In genomic region chr13:21142421-21142820, GRCm38 (mm10) we compare ENCODE assay signal across 15 mouse cellular contexts. TPM values are rescaled to one million over a fixed set of nuclear protein-coding genes. Genes with fewer than 3 reads are reported as not detected.
DNase-seq lines count a peak whose midpoint lies in the region; ATAC-seq and TF ChIP-seq lines count a peak whose summit lies in the region.
"Had no signal": no experiment of that assay in that cellular context is flagged by ENCODE, and none has a peak within 500 bp of the region (broad histone marks: within the 10 kb centered on the region; RNA-seq: fewer than 3 reads in every experiment).

No protein-coding gene starts in this region.

- no peaks in the 10 kb centered on the region for H3K9me3 ChIP-seq in lung, postnatal 0 days (ENCODE audit: low read length)
- no peaks in the 10 kb centered on the region for H3K9me3 ChIP-seq in G1E (replicated peaks)
- H3K9me3 ChIP-seq in embryonic facial prominence, embryonic 10.5 days: no peaks in the 10 kb centered on the region
- H3K9me3 ChIP-seq in neural tube, embryonic 15.5 days (replicated peaks): no peaks in the 10 kb centered on the region
- H3K9me3 ChIP-seq: limb, embryonic 12.5 days had no signal

- H3K4me3 ChIP-seq in lung, postnatal 0 days (ENCODE audit: low read depth, low read length): no peak overlapping the region
- no peak overlapping the region for H3K4me3 ChIP-seq in lung, adult 2 months (replicated peaks; ENCODE audit: extremely low read depth, low read depth, low read length)
- H3K4me3 ChIP-seq in G1E (ENCODE audit: low read depth, low read length): no peak overlapping the region
- H3K4me3 ChIP-seq in embryonic facial prominence, embryonic 10.5 days: no peak overlapping the region
- H3K4me3 ChIP-seq in neural tube, embryonic 15.5 days (replicated peaks): no peak overlapping the region
- H3K4me3 ChIP-seq: gastrocnemius, adult 2 months; limb, embryonic 12.5 days; myocyte had no signal

- H3K27ac ChIP-seq in lung, postnatal 0 days (ENCODE audit: low read length): no peak overlapping the region
- H3K27ac ChIP-seq in embryonic facial prominence, embryonic 10.5 days (replicated peaks): no peak overlapping the region
- no peak overlapping the region for H3K27ac ChIP-seq in neural tube, embryonic 15.5 days (replicated peaks)
- H3K27ac ChIP-seq: gastrocnemius, adult 2 months; limb, embryonic 12.5 days had no signal

- peak; percentile 8 for DNase-seq in heart, postnatal 4 days
- DNase-seq in heart, adult 9 months (ENCODE audit: low spot score in 2 of 2): no peak
- no peak for DNase-seq in lung, postnatal 0 days (ENCODE audit: low spot score)
- DNase-seq in lung, adult 2 months: no peak
- DNase-seq in G1E (ENCODE audit: low spot score): no peak
- DNase-seq in embryonic facial prominence, embryonic 10.5 days (ENCODE audit: low spot score): peak; percentile 18
- no peak for DNase-seq in right cerebral cortex, postnatal 25 days
- DNase-seq: cerebellum, postnatal 36 days; gastrocnemius, adult 2 months; lung, postnatal 4 days had no signal

- 0 out of 2 replicates have a peak, but pooled peaks cover 4% of the 10 kb centered on the region for H3K27me3 ChIP-seq in lung, postnatal 0 days (replicated peaks; ENCODE audit: insufficient read depth, low read length)
- H3K27me3 ChIP-seq in G1E (ENCODE audit: insufficient read depth, low read length): no peaks in the 10 kb centered on the region
- no peaks in the 10 kb centered on the region; the same call in 1 of the 2 replicates for H3K27me3 ChIP-seq in embryonic facial prominence, embryonic 10.5 days (replicated peaks; ENCODE audit: low read depth, poor library complexity, severe bottlenecking)
- no peaks in the 10 kb centered on the region for H3K27me3 ChIP-seq in neural tube, embryonic 15.5 days (replicated peaks)
- H3K27me3 ChIP-seq: limb, embryonic 12.5 days had no signal

- H3K4me2 ChIP-seq in lung, postnatal 0 days (replicated peaks; ENCODE audit: low read depth, low read length): no peak overlapping the region
- H3K4me2 ChIP-seq in neural tube, embryonic 15.5 days: no peak overlapping the region
- H3K4me2 ChIP-seq: limb, embryonic 12.5 days had no signal

- peak; percentile 44 for TF ChIP-seq CTCF in lung, postnatal 0 days (IDR thresholded peaks at IDR 0.05)
- no peak for TF ChIP-seq CTCF in lung, adult 2 months (IDR thresholded peaks at IDR 0.05; ENCODE audit: insufficient read depth, low read length)
- peak; percentile 9; the same call in 1 of the 2 replicates for TF ChIP-seq CTCF in G1E (IDR thresholded peaks at IDR 0.05; ENCODE audit: low read depth, low read length)

- no peak for TF ChIP-seq POLR2A in lung, adult 2 months (IDR thresholded peaks at IDR 0.05; ENCODE audit: borderline replicate concordance, extremely low read depth, low read depth, low read length)

- TF ChIP-seq EP300 in lung, postnatal 0 days (IDR thresholded peaks at IDR 0.05): no peak

- 35% methylated on average over 8 of the region's 8 CpGs for WGBS in lung, postnatal 0 days
- 34% methylated on average over 8 of the region's 8 CpGs for WGBS in lung, adult 2 months
- 53% methylated on average over 8 of the region's 8 CpGs for WGBS in embryonic facial prominence, embryonic 10.5 days
- 47% methylated on average over 8 of the region's 8 CpGs for WGBS in neural tube, embryonic 15.5 days

- H3K9ac ChIP-seq in lung, postnatal 0 days (replicated peaks; ENCODE audit: low read depth): no peak overlapping the region
- H3K9ac ChIP-seq in neural tube, embryonic 15.5 days (replicated peaks): no peak overlapping the region
- H3K9ac ChIP-seq: limb, embryonic 12.5 days had no signal

- H3K4me1 ChIP-seq in lung, postnatal 0 days (ENCODE audit: insufficient read depth, low read depth, low read length): no peaks in the 10 kb centered on the region
- H3K4me1 ChIP-seq in lung, adult 2 months (ENCODE audit: control insufficient read depth, insufficient read depth, low read length): no peaks in the 10 kb centered on the region
- peaks cover 6% of the 10 kb centered on the region; the same call in 1 of the 2 replicates for H3K4me1 ChIP-seq in G1E (ENCODE audit: insufficient read depth, low read depth, low read length)
- no peaks in the 10 kb centered on the region for H3K4me1 ChIP-seq in embryonic facial prominence, embryonic 10.5 days
- H3K4me1 ChIP-seq in neural tube, embryonic 15.5 days: no peaks in the 10 kb centered on the region
- H3K4me1 ChIP-seq: limb, embryonic 12.5 days had no signal

- no peak for ATAC-seq in lung, postnatal 0 days
- no peak for ATAC-seq in G1E (ENCODE audit: extremely low read depth, insufficient number of reproducible peaks, low FRiP score, poor library complexity, severe bottlenecking)
- no peak for ATAC-seq in neural tube, embryonic 15.5 days (ENCODE audit: low FRiP score)

- H3K36me3 ChIP-seq in lung, postnatal 0 days (ENCODE audit: insufficient read depth, low read length): no peaks in the 10 kb centered on the region
- H3K36me3 ChIP-seq in G1E (replicated peaks): no peaks in the 10 kb centered on the region
- H3K36me3 ChIP-seq in embryonic facial prominence, embryonic 10.5 days (replicated peaks): no peaks in the 10 kb centered on the region
- no peaks in the 10 kb centered on the region for H3K36me3 ChIP-seq in neural tube, embryonic 15.5 days
- H3K36me3 ChIP-seq: limb, embryonic 12.5 days had no signal

RNA-seq across cellular contexts. Expression of gene Olfr1368, which starts 3.2 kb away (rescaled TPM):
- not detected for total RNA-seq in heart, postnatal 4 days (2021)
- polyA plus RNA-seq in lung, postnatal 0 days (2015; fragmentation: Nextera tagmentation; extraction: Ambion mirVana): not detected in 2 replicates
- not detected in 2 replicates for polyA plus RNA-seq in lung, adult 2 months (2012; rRNA removed)
- not detected in 2 replicates for total RNA-seq in G1E (2014; fragmentation: Nextera tagmentation)
- 0.11 TPM in 1 of 2 replicates, not detected in the other for total RNA-seq in G1E (2017)
- not detected in 2 replicates for polyA plus RNA-seq in G1E (2012)
- not detected in 2 replicates for polyA plus RNA-seq in embryonic facial prominence, embryonic 10.5 days (2016; fragmentation: Nextera tagmentation; extraction: Ambion mirVana)
- polyA plus RNA-seq in neural tube, embryonic 15.5 days (2015; fragmentation: Nextera tagmentation; extraction: Ambion mirVana): not detected in 2 replicates
- total RNA-seq: gastrocnemius, adult 2 months had no signal
- polyA plus RNA-seq: heart, embryonic 16.5 days; limb, embryonic 12.5 days; myocyte; stomach, embryonic 16.5 days had no signal

RNA-seq across cellular contexts. Expression of gene Olfr263, which starts 13.0 kb away (rescaled TPM):
- total RNA-seq in heart, postnatal 4 days (2021): not detected
- polyA plus RNA-seq in lung, postnatal 0 days (2015; fragmentation: Nextera tagmentation; extraction: Ambion mirVana): not detected in 2 replicates
- not detected in 2 replicates for polyA plus RNA-seq in lung, adult 2 months (2012; rRNA removed)
- total RNA-seq in G1E (2014; fragmentation: Nextera tagmentation) (not detected in 2 replicates), G1E (2017) (0.11 TPM in 1 of 2 replicates, not detected in the other)
- not detected in 2 replicates for polyA plus RNA-seq in G1E (2012)
- polyA plus RNA-seq in embryonic facial prominence, embryonic 10.5 days (2016; fragmentation: Nextera tagmentation; extraction: Ambion mirVana): not detected in 2 replicates
- not detected in 2 replicates for polyA plus RNA-seq in neural tube, embryonic 15.5 days (2015; fragmentation: Nextera tagmentation; extraction: Ambion mirVana)
- total RNA-seq: gastrocnemius, adult 2 months had no signal
- polyA plus RNA-seq: heart, embryonic 16.5 days; limb, embryonic 12.5 days; myocyte; stomach, embryonic 16.5 days had no signal

RNA-seq across cellular contexts. Expression of gene Olfr1369-ps1, which starts 31.1 kb away (rescaled TPM):
- total RNA-seq in heart, postnatal 4 days (2021): not detected
- polyA plus RNA-seq in lung, postnatal 0 days (2015; fragmentation: Nextera tagmentation; extraction: Ambion mirVana): not detected in 2 replicates
- polyA plus RNA-seq in lung, adult 2 months (2012; rRNA removed): not detected in 2 replicates
- total RNA-seq in G1E (2014; fragmentation: Nextera tagmentation): 0.23 TPM in 1 of 2 replicates, not detected in the other
- 0.06 TPM in 1 of 2 replicates, not detected in the other for total RNA-seq in G1E (2017)
- not detected in 2 replicates for polyA plus RNA-seq in G1E (2012)
- 0.04 and 0.09 TPM in 2 replicates for polyA plus RNA-seq in embryonic facial prominence, embryonic 10.5 days (2016; fragmentation: Nextera tagmentation; extraction: Ambion mirVana)
- polyA plus RNA-seq in neural tube, embryonic 15.5 days (2015; fragmentation: Nextera tagmentation; extraction: Ambion mirVana): 0.20 TPM in 1 of 2 replicates, not detected in the other
- total RNA-seq: gastrocnemius, adult 2 months had no signal
- polyA plus RNA-seq: limb, embryonic 12.5 days; myocyte; stomach, embryonic 16.5 days had no signal

RNA-seq across cellular contexts. Expression of gene Trim27, which starts 36.8 kb away (rescaled TPM):
- total RNA-seq in heart, postnatal 4 days (2021): 10 to 100 TPM; 43.2 to 43.9 TPM
- polyA plus RNA-seq in lung, postnatal 0 days (2015; fragmentation: Nextera tagmentation; extraction: Ambion mirVana): 61.2 and 63.3 TPM in 2 replicates
- 34.8 and 53.5 TPM in 2 replicates for polyA plus RNA-seq in lung, adult 2 months (2012; rRNA removed)
- total RNA-seq in G1E (2014; fragmentation: Nextera tagmentation): 91.5 and 93.2 TPM in 2 replicates
- total RNA-seq in G1E (2017): 173 and 196 TPM in 2 replicates
- 139 and 188 TPM in 2 replicates for polyA plus RNA-seq in G1E (2012)
- 180 and 191 TPM in 2 replicates for polyA plus RNA-seq in embryonic facial prominence, embryonic 10.5 days (2016; fragmentation: Nextera tagmentation; extraction: Ambion mirVana)
- 76.1 and 94.7 TPM in 2 replicates for polyA plus RNA-seq in neural tube, embryonic 15.5 days (2015; fragmentation: Nextera tagmentation; extraction: Ambion mirVana)

Comparison
In these comparisons a context has a peak if more than half of its experiments do, and no peak if none do; other contexts are left out.
1. DNase-seq: peak in heart, postnatal 4 days (single experiment) and embryonic facial prominence, embryonic 10.5 days (single experiment); none in heart, adult 9 months (0 of 2), lung, postnatal 0 days (single experiment), lung, adult 2 months (single experiment), G1E (single experiment) and right cerebral cortex, postnatal 25 days (single experiment).